Mouse (Mus musculus) heart, adult 10 weeks (tissue): Measurements from ENCODE around the gene Tgfbr3l. TPM values are rescaled to one million over a fixed set of nuclear protein-coding genes. Genes with fewer than 3 reads are reported as not detected.

Source experiments
- polyA plus RNA-seq: library from polyadenylated mRNA; stranded (reverse); fragments of 350-450 nt; fragmentation: Illumina TruSeq; extraction: RNeasy Lipid Tissue Mini Kit (QIAGEN cat#74804); gene quantifications from one replicate; pipeline ENCODE4 v1.2.3, GENCODE M21; 2014; ENCODE audit warnings: low read depth, low replicate concordance

Gene Tgfbr3l
- 5.3 TPM for polyA plus RNA-seq

DNA sequence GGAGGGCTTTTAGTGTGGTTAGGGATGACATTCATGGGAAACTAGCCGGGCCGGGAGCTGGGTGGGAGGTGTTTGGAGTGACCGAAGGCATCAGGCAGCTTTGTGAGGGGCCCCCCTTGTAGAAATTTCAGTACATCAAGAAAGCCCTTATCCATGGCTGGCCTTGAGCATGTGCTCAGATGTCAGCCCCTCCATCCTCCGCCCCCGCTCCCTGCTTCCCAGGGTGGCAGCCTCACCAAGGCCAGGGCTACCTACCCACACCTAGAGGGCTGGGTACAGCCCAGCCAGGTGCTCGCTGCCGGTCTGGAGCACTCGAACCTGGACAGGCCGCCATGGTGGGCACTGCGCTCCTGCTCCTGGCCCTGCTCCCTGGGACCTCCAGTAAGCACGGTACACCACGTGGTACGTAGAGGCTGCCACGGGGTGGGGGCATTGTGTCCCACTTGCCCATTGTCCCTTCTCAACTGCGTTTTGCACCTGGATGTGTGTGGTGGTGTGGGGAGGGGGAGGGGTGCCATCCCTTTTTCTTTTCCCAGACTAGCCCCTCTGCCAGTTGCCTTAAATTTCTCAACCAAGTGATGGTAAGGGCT lies at the start of gene Tgfbr3l:
Gene Tgfbr3l, plus strand, starts transcription at position 264 of the 590 bp plus-strand sequence.

GRCm38 (mm10) chr8:4216791-4217621 lies 31.0 kb upstream of the Tgfbr3l start, which contains the start of gene Prr36:
Gene Prr36, minus strand, starts transcription at chr8:4217459.

GRCm38 (mm10) chr8:4226739-4227347 lies 21.2 kb upstream of the Tgfbr3l start, which contains the start of gene Lrrc8e:
Gene Lrrc8e, plus strand, starts transcription at chr8:4226827.

DNA sequence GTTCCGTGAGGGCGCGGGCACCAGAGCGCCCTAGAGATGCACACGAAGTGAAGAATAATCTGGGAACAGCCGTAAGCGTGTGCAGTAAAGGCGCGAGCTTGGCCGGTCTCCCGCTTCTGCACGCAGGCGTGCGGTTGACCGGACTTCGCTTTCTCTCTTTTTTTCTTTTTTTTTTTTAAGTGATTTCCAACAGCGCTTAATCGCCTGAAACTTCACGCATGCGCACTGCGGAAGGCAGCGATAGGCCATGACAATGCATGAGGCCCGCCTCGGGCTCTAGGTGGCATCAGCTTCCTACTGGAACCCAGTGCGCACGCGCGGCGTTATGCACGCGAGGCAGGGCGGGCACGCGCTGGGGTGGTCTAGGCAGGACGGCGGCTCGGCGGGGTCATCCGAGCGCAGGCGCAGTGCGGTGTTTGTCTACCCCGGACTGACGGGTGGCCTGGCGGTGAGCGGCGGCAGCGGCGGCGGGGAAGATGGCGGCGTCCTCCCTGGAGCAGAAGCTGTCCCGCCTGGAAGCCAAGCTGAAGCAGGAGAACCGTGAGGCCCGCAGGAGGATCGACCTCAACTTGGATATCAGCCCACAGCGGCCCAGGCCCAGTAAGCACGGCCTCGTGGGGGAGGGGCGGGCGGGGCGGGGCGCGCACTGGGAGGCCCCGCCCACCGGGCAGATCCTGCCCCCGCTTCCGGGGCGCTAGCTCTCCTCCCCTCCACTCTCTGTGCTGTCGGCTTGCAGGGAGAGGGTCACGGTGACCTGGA lies 9.4 kb upstream of the Tgfbr3l start, which contains the start of the genes Map2k7 and Gm49320:
Gene Map2k7, plus strand, starts transcription at position 307 of the 759 bp plus-strand sequence.
Gene Gm49320, plus strand, starts transcription at position 432 of the 759 bp plus-strand sequence.

GRCm38 (mm10) chr8:4252934-4253841 lies 5.2 kb downstream of the Tgfbr3l start, which contains the start of gene Snapc2:
Gene Snapc2, plus strand, starts transcription at chr8:4253080.

DNA sequence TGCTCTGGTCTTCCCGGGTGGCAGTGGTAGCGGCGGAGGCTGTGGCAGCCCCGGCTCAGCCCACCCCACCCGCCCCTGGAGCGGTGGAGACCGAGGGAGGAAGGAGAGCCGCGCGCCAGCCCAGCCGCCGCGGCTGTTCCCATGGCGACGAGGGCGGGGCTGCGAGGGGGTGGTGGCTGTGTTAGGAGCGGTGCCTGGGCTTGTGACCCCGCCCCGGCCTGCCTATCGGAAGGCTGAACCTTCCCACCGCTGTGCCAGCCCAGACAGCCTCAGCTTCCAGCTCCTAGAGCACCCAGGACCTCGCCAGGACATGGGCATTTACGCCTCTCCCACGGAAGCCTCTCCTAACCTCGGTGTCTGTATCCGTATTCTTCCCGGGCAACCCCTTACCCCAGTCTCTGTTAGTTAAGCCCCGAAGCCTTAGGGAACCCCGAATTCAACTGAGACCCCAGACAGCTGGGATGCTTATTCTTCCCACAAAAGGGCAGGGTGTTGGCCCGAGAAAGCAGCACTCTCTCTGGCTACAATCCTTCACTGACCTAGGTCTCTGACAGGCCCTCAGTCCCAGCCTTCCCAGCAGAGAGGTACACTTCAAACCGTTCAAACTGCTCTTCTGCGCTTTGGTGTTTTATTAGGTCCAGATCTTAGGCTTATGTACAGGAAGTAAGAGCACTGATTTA lies 11.3 kb downstream of the Tgfbr3l start, which contains the start of gene Ctxn1:
Gene Ctxn1, minus strand, starts transcription at position 150 of the 680 bp plus-strand sequence.

GRCm38 (mm10) chr8:4275275-4276110 lies 27.5 kb downstream of the Tgfbr3l start, which contains the start of gene Timm44:
Gene Timm44, minus strand, starts transcription at chr8:4275913.

Other genes with a start within 250 kb of the Tgfbr3l start
- 2.3 TPM for gene Cd209f, start 142.4 kb upstream of the Tgfbr3l start, polyA plus RNA-seq
- gene Cd209g, start 114.1 kb upstream of the Tgfbr3l start, polyA plus RNA-seq = 0.42 TPM
- 14.8 TPM for gene Evi5l, start 81.6 kb upstream of the Tgfbr3l start, polyA plus RNA-seq
- gene Prr36, start 30.8 kb upstream of the Tgfbr3l start, polyA plus RNA-seq = not detected
- gene Lrrc8e, start 21.4 kb upstream of the Tgfbr3l start, polyA plus RNA-seq = not detected
- 50.7 TPM for gene Map2k7, start 9.5 kb upstream of the Tgfbr3l start, polyA plus RNA-seq
- gene Gm49320, start 9.3 kb upstream of the Tgfbr3l start, polyA plus RNA-seq = not detected
- 22.5 TPM for gene Snapc2, start 4.9 kb downstream of the Tgfbr3l start, polyA plus RNA-seq
- 1.2 TPM for gene Ctxn1, start 11.1 kb downstream of the Tgfbr3l start, polyA plus RNA-seq
- gene Timm44, start 27.7 kb downstream of the Tgfbr3l start, polyA plus RNA-seq = 116 TPM
- gene Ccl25, start 77.0 kb downstream of the Tgfbr3l start, polyA plus RNA-seq = 2.2 TPM
- gene Elavl1, start 77.2 kb downstream of the Tgfbr3l start, polyA plus RNA-seq = 34.5 TPM
- 44.7 TPM for gene Cers4, start 244.8 kb downstream of the Tgfbr3l start, polyA plus RNA-seq